ENCODE assay signal across 9 mouse cellular contexts in genomic region chr6:89344613-89345485, GRCm38 (mm10). TPM values are rescaled to one million over a fixed set of nuclear protein-coding genes. Genes with fewer than 3 reads are reported as not detected.
DNase-seq lines count a peak whose midpoint lies in the region; ATAC-seq lines count a peak whose summit lies in the region.
"Had no signal": no experiment of that assay in that cellular context is flagged by ENCODE, and none has a peak within 500 bp of the region (broad histone marks: within the 10 kb centered on the region; RNA-seq: fewer than 3 reads in every experiment).

No protein-coding gene starts in this region.

- peaks cover 18% of the 10 kb centered on the region; the same call in 1 of the 2 replicates for H3K36me3 ChIP-seq in liver, embryonic 13.5 days
- H3K36me3 ChIP-seq in neural tube, embryonic 12.5 days, result peaks cover 69% of the 10 kb centered on the region

- H3K9ac ChIP-seq in liver, embryonic 13.5 days, result no peak overlapping the region
- H3K9ac ChIP-seq in neural tube, embryonic 12.5 days, result 0 out of 2 replicates have a peak overlapping the region, but pooled peaks have one; percentile 33

- 39% methylated on average over 10 of the region's 10 CpGs for WGBS in liver, embryonic 13.5 days (ENCODE audit: insufficient replicate concordance)
- 51% methylated on average over 10 of the region's 10 CpGs for WGBS in neural tube, embryonic 12.5 days

- H3K4me3 ChIP-seq in liver, embryonic 13.5 days (replicated peaks), result no peak overlapping the region
- H3K4me3 ChIP-seq in neural tube, embryonic 12.5 days, result no peak overlapping the region

- DNase-seq in cerebellum, postnatal 10 days, result peak; percentile 61 to 71
- DNase-seq in cerebellum, adult 11-12 months, result no peak
- peak; percentile 84 to 92 for DNase-seq in gastrocnemius, postnatal 4 days (ENCODE audit: low spot score in 2 of 2)
- peak; percentile 4 for DNase-seq in induced T-regulatory cell, adult 2 months (ENCODE audit: low read depth)
- no peak for DNase-seq in liver, embryonic 13.5 days
- peak; percentile 53 to 79 for DNase-seq in urinary bladder, postnatal 36 days (ENCODE audit: low spot score in 2 of 2)

- peaks cover 15% of the 10 kb centered on the region for H3K4me1 ChIP-seq in liver, embryonic 13.5 days (replicated peaks)
- peaks cover 22% of the 10 kb centered on the region for H3K4me1 ChIP-seq in neural tube, embryonic 12.5 days

- H3K9me3 ChIP-seq in liver, embryonic 13.5 days (replicated peaks), result no peaks in the 10 kb centered on the region
- no peaks in the 10 kb centered on the region for H3K9me3 ChIP-seq in neural tube, embryonic 12.5 days

- H3K27ac ChIP-seq in liver, embryonic 13.5 days, result 0 out of 2 replicates have a peak overlapping the region, but pooled peaks have one; percentile 39
- no peak overlapping the region; the same call in 1 of the 2 replicates for H3K27ac ChIP-seq in neural tube, embryonic 12.5 days
- H3K27ac ChIP-seq: macrophage had no signal

- peak; percentile 64 for ATAC-seq in common myeloid progenitor, adult 5-6 weeks (replicated peaks; ENCODE audit: low read depth, poor library complexity, severe bottlenecking)
- ATAC-seq in liver, embryonic 13.5 days (ENCODE audit: low read depth), result peak; percentile 61
- ATAC-seq in neural tube, embryonic 12.5 days (ENCODE audit: low FRiP score, low read depth), result peak; percentile 29

- no peak overlapping the region for H3K4me2 ChIP-seq in liver, embryonic 13.5 days
- no peak overlapping the region for H3K4me2 ChIP-seq in neural tube, embryonic 12.5 days (replicated peaks)

- H3K27me3 ChIP-seq in liver, embryonic 13.5 days, result no peaks in the 10 kb centered on the region
- H3K27me3 ChIP-seq in neural tube, embryonic 12.5 days (replicated peaks), result no peaks in the 10 kb centered on the region

RNA-seq across cellular contexts. Expression of gene Plxna1, which starts 17.6 kb away (rescaled TPM):
- total RNA-seq in common myeloid progenitor, adult 5-6 weeks (2017), result 1.8 and 3.2 TPM in 2 replicates
- total RNA-seq in gastrocnemius, postnatal 4 days (2021), result 10 to 100 TPM; 47.6 to 48.1 TPM
- polyA plus RNA-seq in liver, embryonic 13.5 days (2015; fragmentation: Nextera tagmentation; extraction: Ambion mirVana), result 1.8 and 2.5 TPM in 2 replicates
- 46.0 and 54.1 TPM in 2 replicates for polyA plus RNA-seq in neural tube, embryonic 12.5 days (2016; fragmentation: Nextera tagmentation; extraction: Ambion mirVana)

Comparison
In these comparisons a context has a peak if more than half of its experiments do, and no peak if none do; other contexts are left out.
1. DNase-seq: peak in cerebellum, postnatal 10 days (2 of 2), gastrocnemius, postnatal 4 days (2 of 2), induced T-regulatory cell, adult 2 months (single experiment) and urinary bladder, postnatal 36 days (2 of 2); none in cerebellum, adult 11-12 months (single experiment) and liver, embryonic 13.5 days (single experiment).
2. RNA of gene Plxna1, which starts 17.6 kb away (total RNA-seq): 47.6 to 48.1 TPM in gastrocnemius, postnatal 4 days; 1.8 to 3.2 TPM in common myeloid progenitor, adult 5-6 weeks; every median in the first group is over 10 times any median in the second.
3. Peak in every context shown above with its lines, with median percentiles within 50 percentile points of each other: ATAC-seq.